Mouse (Mus musculus): ENCODE data around the gene Pcsk6. TPM values are rescaled to one million over a fixed set of nuclear protein-coding genes. Genes with fewer than 3 reads are reported as not detected.

The Pcsk6 gene
- polyA plus RNA-seq, 1 experiment, result 0.06 TPM

DNA sequence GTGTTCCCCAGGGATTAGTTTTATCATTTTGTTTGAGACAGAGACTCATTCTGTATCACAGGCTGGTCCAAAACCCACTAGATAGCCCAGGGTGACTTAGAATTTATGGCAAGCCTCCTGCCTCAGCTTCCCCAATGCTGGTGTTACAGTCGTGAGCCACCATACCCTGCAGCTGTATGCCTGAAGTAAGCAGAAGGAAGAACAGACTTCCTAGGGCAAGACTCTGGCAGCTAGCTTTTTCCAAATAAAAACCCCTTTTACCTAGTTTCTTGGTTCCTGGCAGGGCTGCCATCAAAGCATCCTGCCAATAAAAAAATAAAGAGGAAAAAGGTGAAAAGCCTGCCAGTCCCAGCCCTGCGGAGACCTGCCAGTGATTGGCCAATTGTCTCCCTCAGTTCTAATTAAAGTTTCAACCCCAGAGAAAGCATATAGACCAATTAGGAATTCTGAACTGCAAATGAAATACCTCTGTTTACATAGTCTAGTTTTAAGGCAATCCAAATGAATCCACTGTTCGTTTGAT, 51.6 kb downstream of the Pcsk6 start:
- no peaks in the 10 kb centered on the region for H3K79me2 ChIP-seq (ENCODE audit: control insufficient read depth, insufficient read depth)
- TF ChIP-seq FOSL1 (IDR thresholded peaks at IDR 0.05; ENCODE audit: insufficient read depth, low read length, poor library complexity, severe bottlenecking) (no peak), USF1 (IDR thresholded peaks at IDR 0.05; ENCODE audit: low read depth) (no peak), MYOD1 (IDR thresholded peaks at IDR 0.05; ENCODE audit: control insufficient read depth, insufficient read length, low read depth) (no peak), MYOG (IDR thresholded peaks at IDR 0.05; ENCODE audit: control insufficient read depth, extremely low read depth, insufficient read length) (no peak), MAX (IDR thresholded peaks at IDR 0.05) (no peak), CTCF (IDR thresholded peaks at IDR 0.05; ENCODE audit: control insufficient read depth, insufficient read depth, insufficient read length) (no peak), CEBPB (IDR thresholded peaks at IDR 0.05; ENCODE audit: low read depth) (no peak)
- no peaks in the 10 kb centered on the region for H3K79me3 ChIP-seq (ENCODE audit: low read depth)
- H3K36me3 ChIP-seq (ENCODE audit: control insufficient read depth, insufficient read depth), result no peaks in the 10 kb centered on the region
- peaks cover 14% of the 10 kb centered on the region for H3K27me3 ChIP-seq (ENCODE audit: control insufficient read depth, insufficient read depth, insufficient read length)
- H3ac ChIP-seq (ENCODE audit: control insufficient read depth, insufficient read length, low read depth), result no peak overlapping the region
- H3K4me3 ChIP-seq (ENCODE audit: insufficient read depth, poor library complexity, severe bottlenecking), result no peak overlapping the region

DNA sequence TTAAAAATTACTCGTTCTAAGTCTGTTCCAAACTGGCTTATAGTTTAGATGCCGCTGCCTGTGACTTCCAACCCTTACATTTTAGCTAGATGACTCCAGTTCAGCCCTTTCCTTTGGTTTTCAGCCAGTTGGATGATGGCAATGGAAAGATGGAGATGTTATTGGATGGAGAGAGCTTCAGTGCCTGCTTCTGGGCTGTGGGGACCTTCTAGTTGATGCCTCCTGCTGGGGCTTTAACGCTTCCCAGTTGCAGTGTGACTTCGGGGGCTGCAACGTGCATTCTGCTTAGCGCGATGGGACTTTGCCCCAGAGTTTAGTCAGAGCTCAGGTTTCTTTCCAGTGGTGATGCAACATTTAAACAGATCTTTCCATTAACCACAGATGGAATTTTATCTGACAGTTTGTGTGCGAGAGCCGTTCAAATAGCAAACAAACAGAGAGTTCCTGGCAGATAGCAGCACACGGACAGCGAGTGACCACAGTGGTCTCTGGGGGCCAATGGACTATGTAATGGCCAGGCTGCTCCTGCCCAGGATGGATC, 53.3 kb downstream of the Pcsk6 start:
- Histone ChIP-seq H3K27me3 (ENCODE audit: control insufficient read depth, insufficient read depth, insufficient read length) (peaks cover 16% of the 10 kb centered on the region), H3K79me2 (ENCODE audit: control insufficient read depth, insufficient read depth) (no peaks in the 10 kb centered on the region), H3K4me3 (ENCODE audit: insufficient read depth, poor library complexity, severe bottlenecking) (no peak overlapping the region), H3K79me3 (ENCODE audit: low read depth) (no peaks in the 10 kb centered on the region), H3ac (ENCODE audit: control insufficient read depth, insufficient read length, low read depth) (no peak overlapping the region), H3K36me3 (ENCODE audit: control insufficient read depth, insufficient read depth) (no peaks in the 10 kb centered on the region)
- TF ChIP-seq CEBPB (IDR thresholded peaks at IDR 0.05; ENCODE audit: low read depth) (peak; percentile 86), MYOD1 (IDR thresholded peaks at IDR 0.05; ENCODE audit: control insufficient read depth, insufficient read length, low read depth) (no peak), CTCF (IDR thresholded peaks at IDR 0.05; ENCODE audit: control insufficient read depth, insufficient read depth, insufficient read length) (no peak), MYOG (IDR thresholded peaks at IDR 0.05; ENCODE audit: control insufficient read depth, extremely low read depth, insufficient read length) (no peak)

DNA sequence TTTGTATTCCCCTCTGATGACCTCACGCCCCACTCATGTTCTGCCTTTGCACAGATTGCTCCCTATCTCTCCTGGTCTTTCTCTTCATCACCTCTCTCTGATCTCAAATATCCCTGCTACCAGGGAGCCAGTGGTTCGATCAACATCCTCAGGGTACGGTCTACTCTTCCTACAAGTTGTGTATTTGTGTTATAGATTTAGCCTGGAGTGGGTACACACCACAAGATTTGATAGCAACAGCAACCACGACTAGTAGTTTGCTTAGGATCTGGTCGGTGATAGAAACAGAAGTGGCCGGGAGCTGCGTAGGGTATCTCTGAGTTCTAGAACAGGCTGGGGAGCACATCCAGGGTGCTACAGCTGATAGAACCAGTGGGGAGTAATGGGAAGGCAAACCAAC, 54.3 kb downstream of the Pcsk6 start:
- TF ChIP-seq MAX (IDR thresholded peaks at IDR 0.05) (no peak), CTCF (IDR thresholded peaks at IDR 0.05; ENCODE audit: control insufficient read depth, insufficient read depth, insufficient read length) (no peak), USF1 (IDR thresholded peaks at IDR 0.05; ENCODE audit: low read depth) (no peak), CEBPB (IDR thresholded peaks at IDR 0.05; ENCODE audit: low read depth) (no peak), FOSL1 (IDR thresholded peaks at IDR 0.05; ENCODE audit: insufficient read depth, low read length, poor library complexity, severe bottlenecking) (no peak), MYOG (IDR thresholded peaks at IDR 0.05; ENCODE audit: control insufficient read depth, extremely low read depth, insufficient read length) (no peak), MYOD1 (IDR thresholded peaks at IDR 0.05; ENCODE audit: control insufficient read depth, insufficient read length, low read depth) (no peak)
- Histone ChIP-seq H3K79me3 (ENCODE audit: low read depth) (no peaks in the 10 kb centered on the region), H3K27me3 (ENCODE audit: control insufficient read depth, insufficient read depth, insufficient read length) (peaks cover 16% of the 10 kb centered on the region), H3K4me3 (ENCODE audit: insufficient read depth, poor library complexity, severe bottlenecking) (no peak overlapping the region), H3ac (ENCODE audit: control insufficient read depth, insufficient read length, low read depth) (no peak overlapping the region), H3K79me2 (ENCODE audit: control insufficient read depth, insufficient read depth) (no peaks in the 10 kb centered on the region), H3K36me3 (ENCODE audit: control insufficient read depth, insufficient read depth) (no peaks in the 10 kb centered on the region)

DNA sequence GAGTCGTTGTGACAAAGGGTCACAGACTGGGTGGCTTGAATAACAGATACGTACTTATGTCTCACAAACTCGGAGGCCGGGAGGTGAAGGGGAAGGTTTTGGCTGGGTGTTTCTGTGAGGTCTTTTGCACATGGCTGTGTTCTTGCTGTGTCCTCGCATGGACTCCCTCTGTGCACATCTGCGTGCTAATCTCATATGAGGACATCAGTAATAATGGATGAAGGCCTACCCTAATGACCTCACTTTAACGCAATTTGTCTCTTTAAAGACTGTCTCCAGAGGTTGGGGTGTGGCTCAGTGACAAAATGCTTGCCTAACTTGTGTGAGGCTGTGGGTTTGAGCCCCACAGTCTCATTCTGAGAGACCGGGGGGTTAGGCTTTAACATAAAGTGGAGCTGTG, 55.0 kb downstream of the Pcsk6 start:
- Histone ChIP-seq H3K36me3 (ENCODE audit: control insufficient read depth, insufficient read depth) (no peaks in the 10 kb centered on the region), H3K79me2 (ENCODE audit: control insufficient read depth, insufficient read depth) (no peaks in the 10 kb centered on the region), H3K27me3 (ENCODE audit: control insufficient read depth, insufficient read depth, insufficient read length) (peaks cover 20% of the 10 kb centered on the region), H3K79me3 (ENCODE audit: low read depth) (no peaks in the 10 kb centered on the region), H3ac (ENCODE audit: control insufficient read depth, insufficient read length, low read depth) (no peak overlapping the region), H3K4me3 (ENCODE audit: insufficient read depth, poor library complexity, severe bottlenecking) (no peak overlapping the region)
- TF ChIP-seq MYOG (IDR thresholded peaks at IDR 0.05; ENCODE audit: control insufficient read depth, extremely low read depth, insufficient read length) (no peak), MAX (IDR thresholded peaks at IDR 0.05) (no peak), CTCF (IDR thresholded peaks at IDR 0.05; ENCODE audit: control insufficient read depth, insufficient read depth, insufficient read length) (no peak), MYOD1 (IDR thresholded peaks at IDR 0.05; ENCODE audit: control insufficient read depth, insufficient read length, low read depth) (no peak), FOSL1 (IDR thresholded peaks at IDR 0.05; ENCODE audit: insufficient read depth, low read length, poor library complexity, severe bottlenecking) (no peak), USF1 (IDR thresholded peaks at IDR 0.05; ENCODE audit: low read depth) (no peak), CEBPB (IDR thresholded peaks at IDR 0.05; ENCODE audit: low read depth) (no peak)

DNA sequence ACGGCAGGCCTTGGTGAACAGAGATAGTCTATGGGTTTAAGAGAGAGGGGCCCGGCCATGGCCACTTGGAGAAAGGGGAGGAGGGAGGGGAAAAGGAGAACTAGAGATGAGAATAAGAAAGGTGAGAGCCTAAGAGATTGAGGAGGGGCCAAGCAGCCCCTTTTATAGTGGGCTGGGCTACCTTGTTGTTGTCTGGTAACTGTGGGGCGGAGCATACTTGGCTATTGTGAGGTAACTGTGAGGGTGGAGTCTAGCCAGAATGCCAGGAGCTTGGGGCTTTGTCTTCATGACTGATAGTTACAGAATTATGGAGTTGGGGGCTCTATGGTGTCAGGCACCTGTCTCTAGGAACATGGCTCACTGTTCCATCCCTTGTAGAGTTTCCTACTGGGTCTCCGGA, 56.9 kb downstream of the Pcsk6 start:
- H3K4me3 ChIP-seq (ENCODE audit: insufficient read depth, poor library complexity, severe bottlenecking), result no peak overlapping the region
- no peaks in the 10 kb centered on the region for H3K79me3 ChIP-seq (ENCODE audit: low read depth)
- H3K36me3 ChIP-seq (ENCODE audit: control insufficient read depth, insufficient read depth), result no peaks in the 10 kb centered on the region
- TF ChIP-seq USF1 (IDR thresholded peaks at IDR 0.05; ENCODE audit: low read depth) (no peak), MAX (IDR thresholded peaks at IDR 0.05) (no peak), CEBPB (IDR thresholded peaks at IDR 0.05; ENCODE audit: low read depth) (no peak), CTCF (IDR thresholded peaks at IDR 0.05; ENCODE audit: control insufficient read depth, insufficient read depth, insufficient read length) (no peak), FOSL1 (IDR thresholded peaks at IDR 0.05; ENCODE audit: insufficient read depth, low read length, poor library complexity, severe bottlenecking) (no peak), MYOD1 (IDR thresholded peaks at IDR 0.05; ENCODE audit: control insufficient read depth, insufficient read length, low read depth) (no peak)
- no peaks in the 10 kb centered on the region for H3K79me2 ChIP-seq (ENCODE audit: control insufficient read depth, insufficient read depth)
- H3ac ChIP-seq (ENCODE audit: control insufficient read depth, insufficient read length, low read depth), result no peak overlapping the region
- H3K27me3 ChIP-seq (ENCODE audit: control insufficient read depth, insufficient read depth, insufficient read length), result peaks cover 15% of the 10 kb centered on the region

DNA sequence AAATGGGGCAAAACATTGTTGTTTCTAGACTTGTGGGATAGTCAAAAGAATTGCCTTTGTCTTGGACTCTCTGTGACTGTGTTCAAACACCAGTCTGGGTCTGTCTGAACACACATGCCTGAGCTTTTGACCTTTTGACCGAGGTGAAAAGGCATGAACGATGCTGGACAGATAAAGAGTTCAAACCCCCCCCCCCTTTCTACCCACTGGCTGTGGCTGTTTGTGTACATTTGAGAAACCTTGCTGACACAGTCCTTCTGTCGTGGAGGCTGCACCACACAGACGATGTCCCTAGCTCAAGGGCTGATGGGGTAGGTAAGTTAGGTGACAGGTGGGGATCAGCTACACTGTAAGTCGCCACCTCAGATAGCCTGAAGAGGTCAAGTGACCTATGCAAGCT, 67.9 kb downstream of the Pcsk6 start:
- no peaks in the 10 kb centered on the region for H3K79me3 ChIP-seq (ENCODE audit: low read depth)
- H3K36me3 ChIP-seq (ENCODE audit: control insufficient read depth, insufficient read depth), result no peaks in the 10 kb centered on the region
- no peaks in the 10 kb centered on the region for H3K79me2 ChIP-seq (ENCODE audit: control insufficient read depth, insufficient read depth)
- no peak overlapping the region for H3K4me3 ChIP-seq (ENCODE audit: insufficient read depth, poor library complexity, severe bottlenecking)
- H3ac ChIP-seq (ENCODE audit: control insufficient read depth, insufficient read length, low read depth), result no peak overlapping the region
- TF ChIP-seq USF1 (IDR thresholded peaks at IDR 0.05; ENCODE audit: low read depth) (no peak), MAX (IDR thresholded peaks at IDR 0.05) (no peak), CTCF (IDR thresholded peaks at IDR 0.05; ENCODE audit: control insufficient read depth, insufficient read depth, insufficient read length) (no peak), MYOG (IDR thresholded peaks at IDR 0.05; ENCODE audit: control insufficient read depth, extremely low read depth, insufficient read length) (no peak), FOSL1 (IDR thresholded peaks at IDR 0.05; ENCODE audit: insufficient read depth, low read length, poor library complexity, severe bottlenecking) (no peak), MYOD1 (IDR thresholded peaks at IDR 0.05; ENCODE audit: control insufficient read depth, insufficient read length, low read depth) (no peak), CEBPB (IDR thresholded peaks at IDR 0.05; ENCODE audit: low read depth) (no peak)
- H3K27me3 ChIP-seq (ENCODE audit: control insufficient read depth, insufficient read depth, insufficient read length), result peaks cover 47% of the 10 kb centered on the region
